Mouse (Mus musculus) heart, postnatal 36 days (tissue): ENCODE data around the gene Btg1-ps2. TPM values are rescaled to one million over a fixed set of nuclear protein-coding genes. Genes with fewer than 3 reads are reported as not detected.
"Not testable (repeated sequence)": the region's sequence is repeated elsewhere in the genome, so short reads cannot be mapped to it uniquely, and the experiment has no call there.

Experiments
- DNase-seq, 2 experiments: peaks; one replicate each; pipeline ENCODE4 v3.0.0; 2021 to 2022
- intact Hi-C: fragments of 180-260 bp; cut with DNase I; formaldehyde crosslinking; loops from one replicate; pipeline ENCODE4 v1.15.1; 2025
- total RNA-seq, 2 experiments: library from RNA; stranded (reverse); gene quantifications; 2 replicates each; pipeline ENCODE4 v1.2.3; 2021

Btg1-ps2 gene
- total RNA-seq = not detected

DNA sequence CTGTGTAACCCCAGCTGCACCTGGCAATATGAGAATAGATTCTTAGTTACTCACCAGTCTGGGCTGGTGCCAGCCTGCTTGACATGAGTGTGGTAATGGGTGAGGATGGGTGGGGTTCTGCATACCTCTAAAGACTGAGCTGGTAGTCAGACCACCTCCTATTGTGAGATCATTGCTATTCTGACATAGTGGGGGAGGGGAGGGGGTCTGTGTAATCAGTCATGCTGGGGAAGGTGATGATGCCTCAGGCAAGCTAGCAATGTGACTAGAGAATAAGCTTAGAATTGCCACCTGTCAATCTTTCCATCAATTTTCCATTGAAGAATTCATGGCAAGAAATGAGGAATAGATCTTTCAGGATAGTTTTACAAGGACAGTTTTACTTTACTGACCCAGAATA, at the start of gene Btg1-ps2:
Gene Btg1-ps2, minus strand, starts transcription at position 101 of the 400 bp plus-strand sequence.
- DNase-seq, intact Hi-C loops: not testable (repeated sequence)

DNA sequence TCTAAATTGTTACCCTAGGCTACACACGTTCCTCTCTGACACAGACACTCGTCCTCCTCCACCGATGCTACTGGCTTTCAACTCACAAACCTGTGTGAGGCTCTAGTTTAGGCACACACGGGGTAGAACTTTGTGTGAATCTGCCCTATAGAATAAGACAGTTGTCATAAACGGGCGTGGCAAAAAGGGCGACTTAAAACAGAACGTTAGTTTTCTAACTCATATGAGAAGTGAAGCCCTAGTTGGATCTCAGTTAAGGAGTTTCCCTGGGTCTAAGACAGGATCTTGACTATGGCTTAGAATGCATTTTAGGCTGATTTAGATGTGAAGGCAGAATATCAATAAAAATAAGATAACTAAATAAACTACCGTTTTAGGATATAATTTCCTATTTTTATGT, 42.1 kb upstream of the Btg1-ps2 start, which contains the start of gene Rhox11:
Gene Rhox11, minus strand, starts transcription at position 101 of the 400 bp plus-strand sequence.
- intact Hi-C loops = no loop called here
- no peak for DNase-seq

DNA sequence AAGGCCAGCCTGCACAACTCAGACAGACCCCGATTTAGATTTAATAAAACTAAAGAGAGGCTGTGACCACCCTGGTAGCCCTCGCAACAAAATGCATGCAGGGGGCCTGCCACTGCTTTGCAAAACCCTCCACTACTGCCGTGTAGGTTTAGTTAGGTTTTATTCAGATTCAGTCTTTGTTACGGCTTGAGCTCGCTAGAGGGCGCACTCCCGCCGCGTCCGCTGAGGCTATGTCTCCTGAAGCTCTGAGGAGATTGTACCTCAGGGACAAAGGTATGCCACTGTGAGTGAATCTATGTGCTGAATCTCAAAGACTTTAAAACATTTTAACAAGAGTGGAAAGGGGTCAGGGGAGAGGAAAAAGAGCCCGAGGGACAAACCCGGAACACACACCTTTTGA, 41.3 kb upstream of the Btg1-ps2 start:
- DNase-seq = peak; percentile 5 to 44

DNA sequence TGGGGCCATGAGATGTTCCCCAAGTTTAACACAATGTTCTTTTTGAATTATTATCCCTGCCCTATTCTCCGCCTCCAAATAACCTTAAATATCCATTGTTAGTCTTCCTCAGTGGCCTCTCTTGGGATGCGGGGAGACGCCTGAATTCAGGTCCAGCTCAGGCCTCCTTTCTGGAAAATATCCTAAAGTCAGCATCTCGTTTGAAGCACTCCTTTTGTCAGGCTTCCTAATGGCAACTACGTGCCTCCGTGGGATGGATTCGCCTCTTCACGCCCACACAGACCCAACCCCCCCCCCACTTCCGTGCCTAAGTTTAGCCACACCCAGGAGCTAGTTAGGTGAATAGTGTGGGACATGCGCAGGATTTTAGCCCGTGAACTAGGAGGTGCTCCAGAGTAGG, 23.3 kb upstream of the Btg1-ps2 start, which contains the start of gene Rhox10:
Gene Rhox10, plus strand, starts transcription at position 301 of the 400 bp plus-strand sequence.
- intact Hi-C loops = no loop called here
- no peak for DNase-seq

More for the DNA sequence above, 41.3 kb upstream of the Btg1-ps2 start:
- intact Hi-C loops = no loop called here

DNA sequence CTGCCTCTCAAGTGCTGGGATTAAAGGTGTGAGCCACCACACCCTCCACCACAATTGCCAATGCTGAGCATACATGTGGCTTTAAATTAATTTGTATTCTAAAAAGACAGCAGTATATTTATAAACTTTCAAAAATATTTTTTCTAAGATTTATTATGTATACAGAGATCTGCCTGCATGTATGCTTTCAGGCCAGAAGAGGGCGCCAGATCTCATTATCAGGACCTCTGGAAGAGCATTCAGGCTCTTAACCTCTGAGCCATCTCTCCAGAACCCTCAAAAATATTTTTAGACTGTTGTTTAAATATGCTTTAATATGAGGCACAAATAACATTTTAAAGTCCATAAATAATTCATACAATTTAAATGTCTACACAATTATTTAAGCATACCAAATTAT, 18.6 kb upstream of the Btg1-ps2 start:
- intact Hi-C loops = no loop called here
- DNase-seq = no peak

DNA sequence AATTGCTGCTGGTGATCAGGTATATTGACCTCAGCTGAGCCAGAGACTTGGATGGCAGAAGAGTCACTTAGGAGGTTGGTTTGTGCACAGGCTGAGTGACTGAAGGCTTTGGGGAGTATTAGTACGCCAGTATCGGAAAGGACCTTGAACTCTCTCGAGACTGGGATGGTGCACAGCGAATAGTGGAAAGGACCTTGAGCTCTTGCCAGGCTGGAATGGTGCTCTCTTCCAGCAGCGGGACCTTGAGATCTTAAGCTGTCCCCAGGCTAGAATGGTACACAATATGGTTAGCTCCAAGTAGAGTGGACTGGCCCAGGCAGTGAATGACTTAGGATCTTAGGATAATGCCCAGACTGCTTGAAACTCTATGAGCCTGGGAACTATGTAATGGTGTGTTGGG, 3.2 kb downstream of the Btg1-ps2 start:
- intact Hi-C loops = no loop called here
- no peak for DNase-seq

DNA sequence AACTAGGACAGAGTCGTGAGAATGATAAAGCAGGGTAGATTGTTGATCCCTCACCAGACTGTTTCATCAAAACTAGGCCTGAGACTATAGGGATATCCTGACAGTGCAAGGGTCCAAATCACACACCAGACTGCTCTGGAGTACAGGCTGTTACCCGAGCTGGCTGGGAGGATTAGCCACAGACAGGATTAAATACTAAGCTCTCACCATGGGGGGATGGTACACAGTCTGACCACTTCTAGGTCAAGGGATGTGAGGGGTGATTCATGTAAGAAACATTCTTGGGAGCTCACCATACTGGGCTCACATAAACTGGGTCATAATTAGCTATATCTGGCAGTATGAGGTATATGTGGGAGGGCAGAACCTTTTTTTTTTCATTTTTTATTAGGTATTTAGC, 9.1 kb downstream of the Btg1-ps2 start:
- intact Hi-C loops = no loop called here
- DNase-seq = no peak

DNA sequence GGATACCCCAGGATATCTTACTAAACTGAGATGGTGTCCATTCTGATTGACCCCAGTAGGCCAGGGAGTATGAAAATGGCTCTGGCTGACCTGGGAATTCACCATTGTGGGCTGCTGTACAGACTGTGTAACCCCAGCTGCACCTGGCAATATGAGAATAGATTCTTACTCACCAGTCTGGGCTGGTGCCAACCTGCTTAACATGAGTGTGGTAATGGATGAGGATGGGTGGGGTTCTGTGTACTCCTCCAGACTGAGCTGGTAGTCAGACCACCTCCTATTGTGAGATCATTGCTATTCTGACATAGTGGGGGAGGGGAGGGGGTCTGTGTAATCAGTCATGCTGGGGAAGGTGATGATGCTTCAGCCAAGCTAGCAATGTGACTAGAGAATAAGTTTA, 24.3 kb downstream of the Btg1-ps2 start, which contains the start of gene Btg1-ps1:
Gene Btg1-ps1, minus strand, starts transcription at position 219 of the 400 bp plus-strand sequence.
- intact Hi-C loops = not testable (repeated sequence)

DNA sequence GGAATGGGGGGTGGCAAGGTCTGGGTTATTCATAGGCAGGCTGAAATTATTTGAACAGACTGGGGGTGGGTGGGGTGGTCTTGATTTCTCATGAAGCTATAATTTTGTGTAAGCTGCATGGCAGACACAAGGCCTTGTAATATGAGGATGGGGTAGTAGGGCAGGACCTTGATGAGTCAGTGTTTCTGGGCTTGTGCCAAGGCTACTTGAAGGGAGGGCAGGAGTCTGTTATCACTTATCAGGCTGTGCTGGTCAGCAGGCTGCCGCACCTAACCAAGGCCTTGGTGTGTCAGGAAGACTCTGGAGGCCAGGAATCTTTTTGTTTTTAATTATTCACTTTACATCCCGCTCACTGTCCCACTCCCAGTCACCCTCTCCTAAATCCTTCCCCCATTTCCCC, 34.2 kb downstream of the Btg1-ps2 start:
- no peak for DNase-seq
- intact Hi-C loops = no loop called here

More for the DNA sequence above, 24.3 kb downstream of the Btg1-ps2 start, which contains the start of gene Btg1-ps1:
- not testable (repeated sequence) for DNase-seq

Other genes starting within 250 kb of the Btg1-ps2 start
- gene Rhox5, start 238.3 kb downstream of the Btg1-ps2 start, total RNA-seq = 1 to 10 TPM in 1 of 2 experiments, under 1 TPM in 1; 0.83 to 2.3 TPM
- gene Rhox6, start 216.2 kb downstream of the Btg1-ps2 start, total RNA-seq = not detected
- not detected for gene Rhox7a, start 211.4 kb downstream of the Btg1-ps2 start, total RNA-seq
- gene Rhox8, start 164.2 kb downstream of the Btg1-ps2 start, total RNA-seq = not detected
- not detected for gene Rhox7b, start 145.9 kb downstream of the Btg1-ps2 start, total RNA-seq
- not detected for gene Rhox9, start 141.3 kb downstream of the Btg1-ps2 start, total RNA-seq
- gene Btg1-ps1, start 24.3 kb downstream of the Btg1-ps2 start, total RNA-seq = not detected
- gene Rhox10, start 23.4 kb upstream of the Btg1-ps2 start, total RNA-seq = not detected
- gene Rhox11, start 42.0 kb upstream of the Btg1-ps2 start, total RNA-seq = not detected
- not detected for gene Rhox12, start 67.8 kb upstream of the Btg1-ps2 start, total RNA-seq
- gene Rhox13, start 78.1 kb upstream of the Btg1-ps2 start, total RNA-seq = not detected
- gene Zbtb33, start 146.7 kb upstream of the Btg1-ps2 start, total RNA-seq = 10 to 100 TPM; 10.1 to 12.8 TPM
- 1 to 10 TPM in 1 of 2 experiments, under 1 TPM in 1; 0.79 to 1.2 TPM for gene Tmem255a, start 209.3 kb upstream of the Btg1-ps2 start, total RNA-seq